Mouse (Mus musculus): ENCODE results near the gene Ier5. TPM values are rescaled to one million over a fixed set of nuclear protein-coding genes. Genes with fewer than 3 reads are reported as not detected.

The Ier5 gene
- polyA plus RNA-seq, 1 experiment: 9.8 TPM

- H3K27ac ChIP-seq (ENCODE audit: insufficient read depth, low read depth, low read length): no peak overlapping the region
- no peaks in the 10 kb centered on the region for H3K36me3 ChIP-seq (ENCODE audit: control insufficient read depth, insufficient read depth, low read length)
- H3K27me3 ChIP-seq (replicated peaks; ENCODE audit: control insufficient read depth, insufficient read depth, low read length): no peaks in the 10 kb centered on the region
- WGBS: 70% methylated on average over 5 of the region's 5 CpGs
- DNase-seq: no peak
- 0 out of 2 replicates have a peak, but pooled peaks cover 3% of the 10 kb centered on the region for H3K4me1 ChIP-seq (ENCODE audit: control insufficient read depth, insufficient read depth, low read length)
- TF ChIP-seq POLR2A (IDR thresholded peaks at IDR 0.05; ENCODE audit: low read depth, low read length) (no peak), CTCF (conservative IDR thresholded peaks at IDR 0.05; ENCODE audit: insufficient read depth, insufficient read length, low read depth, low read length) (no peak)
- no peak overlapping the region for H3K4me3 ChIP-seq (ENCODE audit: insufficient read depth, low read depth, low read length)
Observed at GRCm38 (mm10) chr1:155127429-155127934, 28.0 kb upstream of the Ier5 start.

GRCm38 (mm10) chr1:155126716-155127115 is 27.3 kb upstream of the Ier5 start:
- Histone ChIP-seq H3K4me3 (ENCODE audit: insufficient read depth, low read depth, low read length) (no peak overlapping the region), H3K36me3 (ENCODE audit: control insufficient read depth, insufficient read depth, low read length) (no peaks in the 10 kb centered on the region), H3K27ac (ENCODE audit: insufficient read depth, low read depth, low read length) (no peak overlapping the region), H3K27me3 (replicated peaks; ENCODE audit: control insufficient read depth, insufficient read depth, low read length) (no peaks in the 10 kb centered on the region), H3K4me1 (ENCODE audit: control insufficient read depth, insufficient read depth, low read length) (0 out of 2 replicates have a peak, but pooled peaks cover 3% of the 10 kb centered on the region)
- DNase-seq: no peak
- TF ChIP-seq POLR2A (IDR thresholded peaks at IDR 0.05; ENCODE audit: low read depth, low read length) (no peak), CTCF (conservative IDR thresholded peaks at IDR 0.05; ENCODE audit: insufficient read depth, insufficient read length, low read depth, low read length) (no peak)
- 44% methylated on average over 5 of the region's 5 CpGs for WGBS

GRCm38 (mm10) chr1:155124397-155124796 is 25.0 kb upstream of the Ier5 start:
- Histone ChIP-seq H3K27ac (ENCODE audit: insufficient read depth, low read depth, low read length) (no peak overlapping the region), H3K36me3 (ENCODE audit: control insufficient read depth, insufficient read depth, low read length) (no peaks in the 10 kb centered on the region), H3K27me3 (replicated peaks; ENCODE audit: control insufficient read depth, insufficient read depth, low read length) (no peaks in the 10 kb centered on the region), H3K4me3 (ENCODE audit: insufficient read depth, low read depth, low read length) (no peak overlapping the region), H3K4me1 (ENCODE audit: control insufficient read depth, insufficient read depth, low read length) (0 out of 2 replicates have a peak, but pooled peaks cover 3% of the 10 kb centered on the region)
- 85% methylated on average over 5 of the region's 5 CpGs for WGBS
- DNase-seq: no peak
- TF ChIP-seq CTCF (conservative IDR thresholded peaks at IDR 0.05; ENCODE audit: insufficient read depth, insufficient read length, low read depth, low read length) (no peak), POLR2A (IDR thresholded peaks at IDR 0.05; ENCODE audit: low read depth, low read length) (no peak)

GRCm38 (mm10) chr1:155121977-155122939 is 22.8 kb upstream of the Ier5 start:
- no peaks in the 10 kb centered on the region for H3K27me3 ChIP-seq (replicated peaks; ENCODE audit: control insufficient read depth, insufficient read depth, low read length)
- DNase-seq: peak; percentile 63
- 0 out of 2 replicates have a peak, but pooled peaks cover 3% of the 10 kb centered on the region for H3K4me1 ChIP-seq (ENCODE audit: control insufficient read depth, insufficient read depth, low read length)
- H3K4me3 ChIP-seq (ENCODE audit: insufficient read depth, low read depth, low read length): no peak overlapping the region
- H3K36me3 ChIP-seq (ENCODE audit: control insufficient read depth, insufficient read depth, low read length): no peaks in the 10 kb centered on the region
- WGBS: 65% methylated on average over 21 of the region's 21 CpGs
- no peak for TF ChIP-seq POLR2A (IDR thresholded peaks at IDR 0.05; ENCODE audit: low read depth, low read length)
- TF ChIP-seq CTCF (conservative IDR thresholded peaks at IDR 0.05; ENCODE audit: insufficient read depth, insufficient read length, low read depth, low read length): no peak
- peak overlapping the region; percentile 35; the same call in 1 of the 2 replicates for H3K27ac ChIP-seq (ENCODE audit: insufficient read depth, low read depth, low read length)

- DNase-seq: no peak
- no peaks in the 10 kb centered on the region for H3K27me3 ChIP-seq (replicated peaks; ENCODE audit: control insufficient read depth, insufficient read depth, low read length)
- TF ChIP-seq POLR2A (IDR thresholded peaks at IDR 0.05; ENCODE audit: low read depth, low read length) (no peak), CTCF (conservative IDR thresholded peaks at IDR 0.05; ENCODE audit: insufficient read depth, insufficient read length, low read depth, low read length) (no peak)
- WGBS: 85% methylated on average over 1 of the region's 1 CpGs
- H3K36me3 ChIP-seq (ENCODE audit: control insufficient read depth, insufficient read depth, low read length): no peaks in the 10 kb centered on the region
- no peak overlapping the region for H3K27ac ChIP-seq (ENCODE audit: insufficient read depth, low read depth, low read length)
- no peak overlapping the region for H3K4me3 ChIP-seq (ENCODE audit: insufficient read depth, low read depth, low read length)
- 0 out of 2 replicates have a peak, but pooled peaks cover 3% of the 10 kb centered on the region for H3K4me1 ChIP-seq (ENCODE audit: control insufficient read depth, insufficient read depth, low read length)
Observed at GRCm38 (mm10) chr1:155119719-155120118, 20.3 kb upstream of the Ier5 start.

GRCm38 (mm10) chr1:155113946-155114345 is 14.5 kb upstream of the Ier5 start:
- H3K27ac ChIP-seq (ENCODE audit: insufficient read depth, low read depth, low read length): no peak overlapping the region
- no peak for DNase-seq
- no peak for TF ChIP-seq POLR2A (IDR thresholded peaks at IDR 0.05; ENCODE audit: low read depth, low read length)
- H3K27me3 ChIP-seq (replicated peaks; ENCODE audit: control insufficient read depth, insufficient read depth, low read length): no peaks in the 10 kb centered on the region
- H3K4me3 ChIP-seq (ENCODE audit: insufficient read depth, low read depth, low read length): no peak overlapping the region
- H3K36me3 ChIP-seq (ENCODE audit: control insufficient read depth, insufficient read depth, low read length): no peaks in the 10 kb centered on the region
- WGBS: 64% methylated on average over 3 of the region's 3 CpGs
- no peaks in the 10 kb centered on the region for H3K4me1 ChIP-seq (ENCODE audit: control insufficient read depth, insufficient read depth, low read length)

GRCm38 (mm10) chr1:155112875-155113274 is 13.4 kb upstream of the Ier5 start:
- WGBS: 90% methylated on average over 1 of the region's 1 CpGs
- H3K27me3 ChIP-seq (replicated peaks; ENCODE audit: control insufficient read depth, insufficient read depth, low read length): no peaks in the 10 kb centered on the region
- H3K36me3 ChIP-seq (ENCODE audit: control insufficient read depth, insufficient read depth, low read length): no peaks in the 10 kb centered on the region
- H3K4me1 ChIP-seq (ENCODE audit: control insufficient read depth, insufficient read depth, low read length): no peaks in the 10 kb centered on the region
- TF ChIP-seq CTCF (conservative IDR thresholded peaks at IDR 0.05; ENCODE audit: insufficient read depth, insufficient read length, low read depth, low read length): no peak
- TF ChIP-seq POLR2A (IDR thresholded peaks at IDR 0.05; ENCODE audit: low read depth, low read length): no peak
- DNase-seq: no peak
- H3K4me3 ChIP-seq (ENCODE audit: insufficient read depth, low read depth, low read length): no peak overlapping the region
- no peak overlapping the region for H3K27ac ChIP-seq (ENCODE audit: insufficient read depth, low read depth, low read length)
